Mouse (Mus musculus) hindlimb bud, embryonic 11.5 days (tissue): Measurements from ENCODE around the gene Evi2b.

Source experiments
- DNase-seq: peaks from one replicate; pipeline ENCODE4 v3.0.0-alpha.2; 2012; ENCODE audit warnings: low read depth, low spot score; ENCODE audit errors: extremely low spot score

Evi2b gene

DNA sequence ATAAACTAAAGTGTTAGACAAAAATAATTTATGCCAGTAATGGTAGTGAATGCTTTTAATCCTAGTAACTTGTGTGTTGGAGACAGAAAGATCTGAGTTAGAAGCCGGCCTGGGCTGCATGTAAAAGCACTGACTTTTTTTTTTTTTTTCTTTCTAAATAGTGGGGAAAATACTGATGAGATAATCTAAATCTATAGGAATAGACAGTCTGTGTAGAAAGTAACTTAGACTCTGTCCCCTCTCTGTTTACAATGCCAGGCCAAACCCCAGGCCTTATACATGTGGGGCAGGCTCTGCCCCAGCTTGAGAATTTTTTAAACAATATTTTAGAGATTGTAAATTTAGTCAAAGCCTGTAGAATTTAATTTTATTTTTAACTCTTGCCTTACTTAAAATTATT, 618 bp downstream of the Evi2b start:
- DNase-seq, result no peak

GRCm38 (mm10) chr11:79521930-79522329, 1.6 kb downstream of the Evi2b start:
- DNase-seq, result no peak

- DNase-seq, result no peak
These were observed 2.8 kb downstream of the Evi2b start for GRCm38 (mm10) chr11:79520772-79521171.

DNA sequence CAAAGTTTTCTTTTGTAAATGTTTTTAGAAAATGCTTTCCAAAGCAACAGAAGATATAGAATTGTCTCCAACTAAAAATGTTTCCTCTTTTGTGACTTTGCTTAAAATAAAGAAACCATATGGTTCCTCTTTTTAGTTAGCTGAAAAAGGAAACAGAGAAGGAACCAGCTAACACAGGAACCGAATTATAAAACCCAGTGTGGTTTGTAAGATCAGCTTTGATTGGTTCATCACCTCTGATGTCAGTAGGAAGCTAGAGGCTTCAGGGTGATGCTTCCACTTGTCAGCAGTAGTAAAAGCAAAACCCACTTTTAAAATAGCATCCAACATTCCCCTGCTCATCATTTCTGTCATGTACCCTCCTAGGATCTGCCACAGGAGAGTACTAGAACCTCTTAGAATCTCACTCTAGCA, 3.7 kb downstream of the Evi2b start:
- DNase-seq, result no peak

- no peak for DNase-seq
These were observed 4.3 kb downstream of the Evi2b start for GRCm38 (mm10) chr11:79519299-79519698.

- no peak for DNase-seq
These were observed 7.8 kb downstream of the Evi2b start for GRCm38 (mm10) chr11:79515798-79516197.

DNA sequence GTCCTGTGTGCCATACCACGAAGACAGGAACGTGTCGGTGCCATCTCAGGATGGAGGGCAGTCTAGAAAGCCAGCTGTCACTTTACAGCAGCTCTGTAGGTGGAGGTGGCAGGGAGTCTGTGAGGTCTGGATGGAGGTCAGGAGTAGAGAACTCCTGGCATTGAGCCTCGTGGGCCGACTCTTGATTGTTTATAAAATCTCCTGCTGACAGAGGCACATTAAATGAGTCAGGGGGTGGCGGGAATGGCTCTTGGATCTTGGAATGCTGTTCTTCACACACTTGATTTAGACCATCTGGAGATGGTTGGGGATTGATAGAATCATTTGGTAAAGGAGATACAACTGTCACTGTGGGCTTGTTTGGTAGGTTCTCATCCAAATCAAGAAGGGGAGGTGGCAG, 8.2 kb downstream of the Evi2b start:
- DNase-seq, result no peak

DNA sequence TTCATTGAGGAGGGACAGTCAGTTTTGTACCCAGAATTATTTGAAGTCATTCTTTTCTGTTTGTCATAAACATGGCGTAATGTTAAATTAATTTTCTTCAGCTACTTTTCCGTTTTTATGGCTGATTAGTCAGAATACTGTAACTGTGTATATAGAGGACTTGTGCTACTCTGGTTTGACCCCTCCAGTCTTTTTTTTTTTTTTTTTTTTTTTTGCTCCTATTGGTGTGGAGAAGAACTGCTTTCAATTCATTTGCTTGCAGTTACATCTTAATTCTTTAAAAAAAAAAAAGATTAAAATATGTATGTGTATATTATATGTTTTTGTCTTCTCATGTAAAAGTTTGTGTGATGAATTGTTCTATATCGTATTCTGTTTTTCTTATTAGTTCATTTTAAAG, 11.6 kb downstream of the Evi2b start:
- no peak for DNase-seq

- DNase-seq, result no peak
These were observed 19.1 kb downstream of the Evi2b start for GRCm38 (mm10) chr11:79504506-79504905.

DNA sequence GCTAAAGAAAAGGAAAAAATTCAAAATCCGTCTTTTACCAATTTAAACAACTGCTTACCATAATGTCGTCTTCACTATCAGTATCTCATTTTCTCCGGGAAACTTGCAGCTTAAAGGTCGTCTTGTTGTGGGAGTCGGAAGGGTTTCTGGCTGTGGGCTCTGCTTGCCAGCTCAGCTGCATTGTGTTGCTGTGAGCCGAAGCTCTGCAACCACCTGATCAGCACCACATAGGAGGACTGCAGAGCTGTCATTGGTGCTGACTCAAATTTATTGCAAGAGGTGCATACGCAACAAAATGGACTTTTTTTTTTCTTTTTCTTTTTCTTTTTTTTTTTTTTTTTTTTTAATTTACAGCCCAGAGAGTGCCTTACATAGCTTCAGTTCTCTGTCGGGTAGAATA, 19.7 kb downstream of the Evi2b start, which contains the start of gene Omg:
Gene Omg, minus strand, starts transcription at position 240 of the 400 bp plus-strand sequence.
- DNase-seq, result no peak

DNA sequence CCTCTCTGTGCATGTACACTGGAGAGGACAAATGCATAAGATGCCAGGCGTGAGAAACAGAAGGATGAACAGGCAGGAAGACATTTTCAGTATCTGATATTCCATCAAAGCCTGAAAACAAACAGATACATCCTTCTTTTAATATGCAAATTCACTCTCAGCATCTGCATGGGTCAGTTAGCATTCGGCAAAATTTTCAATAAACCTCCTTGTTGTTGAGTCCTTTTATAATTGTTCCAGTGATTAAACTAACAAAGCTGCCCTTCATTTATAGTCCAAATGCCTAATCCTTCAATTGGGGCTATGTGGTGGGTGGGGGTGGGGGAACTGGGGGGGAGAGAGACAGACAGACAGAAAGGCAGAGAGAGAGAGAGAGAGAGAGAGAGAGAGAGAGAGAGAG, 20.6 kb downstream of the Evi2b start:
- DNase-seq, result no peak

GRCm38 (mm10) chr11:79494976-79495800, 28.4 kb downstream of the Evi2b start:
- DNase-seq, result no peak

- DNase-seq, result no peak
These were observed 38.8 kb downstream of the Evi2b start for GRCm38 (mm10) chr11:79484721-79485120.

GRCm38 (mm10) chr11:79483876-79484528, 39.6 kb downstream of the Evi2b start:
- DNase-seq, result no peak

- no peak for DNase-seq
These were observed 40.2 kb downstream of the Evi2b start for GRCm38 (mm10) chr11:79483392-79483791.

DNA sequence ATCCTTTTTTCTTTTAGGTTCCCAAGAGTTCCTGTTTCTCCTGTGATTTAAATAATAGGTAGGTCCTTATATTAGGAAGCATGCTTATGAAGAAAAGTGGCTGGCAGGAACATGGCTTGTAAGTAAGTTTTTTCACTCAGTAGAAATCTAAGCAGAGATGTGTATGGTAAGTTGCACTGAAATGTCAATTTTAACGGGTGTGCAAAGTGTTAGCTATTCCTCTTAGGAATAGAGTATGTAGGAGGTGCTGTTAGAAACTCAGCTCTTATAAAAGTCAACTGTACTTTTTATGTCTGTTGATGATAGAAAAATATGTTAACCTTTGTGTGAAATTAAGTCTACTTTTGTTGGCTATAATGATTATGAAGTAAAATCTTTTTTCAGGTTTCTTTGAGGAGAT, 55.5 kb downstream of the Evi2b start:
- DNase-seq, result no peak
